Mouse (Mus musculus): ENCODE results near the gene Upf1. TPM values are rescaled to one million over a fixed set of nuclear protein-coding genes. Genes with fewer than 3 reads are reported as not detected.

Upf1 gene
- total RNA-seq (2021), result 10 to 100 TPM; 49.1 to 51.4 TPM
- long read RNA-seq, experiment 1, full-length matches to known transcripts, result 14 of 37 reads
- long read RNA-seq, experiment 1, partial matches to known transcripts, result 18 of 37 reads
- long read RNA-seq, experiment 1, other reads (novel, unspliced or antisense), result 5 of 37 reads
- long read RNA-seq, experiment 2, full-length matches to known transcripts, result 41 of 69 reads
- long read RNA-seq, experiment 2, partial matches to known transcripts, result 16 of 69 reads
- long read RNA-seq, experiment 2, other reads (novel, unspliced or antisense), result 12 of 69 reads

DNA sequence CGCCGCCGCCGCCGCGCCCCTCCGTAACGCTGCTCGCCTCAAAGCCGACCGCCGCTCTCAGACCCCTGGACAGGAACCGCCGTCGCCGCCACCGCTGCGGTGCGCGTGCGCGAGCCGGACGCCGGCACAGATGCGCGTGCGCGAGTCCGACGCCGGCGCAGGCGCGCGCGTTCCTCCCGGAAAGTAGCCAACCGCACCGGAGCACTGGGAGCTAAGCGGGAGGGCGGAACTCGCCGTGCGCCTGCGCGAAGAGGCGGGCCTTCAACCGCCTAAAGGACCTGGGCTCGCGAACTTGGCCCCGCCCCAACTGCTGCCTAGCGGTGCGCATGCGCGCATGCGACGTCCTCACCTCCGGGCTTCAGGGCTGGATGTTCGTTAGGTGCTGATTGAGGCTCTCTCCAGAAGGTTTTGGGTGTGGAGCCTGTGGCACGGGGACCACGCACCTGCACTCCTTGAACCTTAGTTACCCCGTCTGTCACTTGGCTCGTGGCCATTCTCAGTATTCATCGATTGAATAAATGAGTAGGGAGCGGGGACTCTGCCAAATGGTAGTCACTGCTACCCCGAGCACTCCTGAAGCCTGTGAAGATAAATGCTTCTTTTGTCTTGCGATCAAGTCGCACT, at the start of gene Upf1:
Upf1 (minus strand) TSS at position 85 of the 624 bp plus-strand sequence.
- peak; percentile 100 for DNase-seq

- no peak for DNase-seq
Observed at GRCm38 (mm10) chr8:70397611-70398563, 44.8 kb upstream of the Upf1 start.

DNA sequence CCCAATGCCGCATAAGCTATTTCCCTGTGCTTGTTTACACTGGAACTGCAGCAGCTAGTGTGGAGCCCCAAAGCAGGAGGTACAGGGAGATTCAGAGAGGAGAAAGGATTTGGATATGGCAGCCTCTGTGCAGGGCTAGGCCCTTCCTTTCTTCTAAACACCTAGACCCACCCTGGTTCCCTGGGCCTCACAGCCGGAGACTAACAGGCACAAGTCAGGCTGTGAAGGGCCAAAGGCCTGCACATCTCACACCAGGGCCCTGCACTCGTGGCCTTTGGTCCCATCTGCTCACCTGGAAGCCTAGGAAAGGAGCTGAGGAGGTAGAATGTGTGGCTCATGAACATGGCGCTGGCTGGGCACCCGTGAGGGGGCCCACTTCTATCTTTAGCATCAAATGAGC, 43.1 kb upstream of the Upf1 start:
- DNase-seq, result no peak

DNA sequence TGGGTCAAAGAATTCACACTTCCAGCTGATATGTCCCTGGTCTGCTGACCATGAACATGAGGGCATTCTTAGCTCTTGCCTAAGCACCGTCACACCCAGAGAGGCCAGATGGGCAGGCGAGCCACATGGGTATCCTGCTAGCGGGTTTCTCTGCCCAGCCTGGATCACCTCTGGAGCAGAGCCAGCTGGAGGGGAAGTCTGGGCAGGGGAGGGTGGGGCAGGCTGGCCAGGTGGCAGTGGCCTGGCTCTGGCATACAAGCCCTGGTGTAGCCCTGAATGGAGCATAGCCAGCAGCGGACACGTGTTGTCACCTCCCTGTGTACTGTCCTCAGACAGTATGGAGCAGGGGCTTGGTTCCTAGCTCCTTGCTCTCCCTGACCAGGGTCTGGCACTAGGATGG, 42.6 kb upstream of the Upf1 start:
- DNase-seq, result peak; percentile 68

DNA sequence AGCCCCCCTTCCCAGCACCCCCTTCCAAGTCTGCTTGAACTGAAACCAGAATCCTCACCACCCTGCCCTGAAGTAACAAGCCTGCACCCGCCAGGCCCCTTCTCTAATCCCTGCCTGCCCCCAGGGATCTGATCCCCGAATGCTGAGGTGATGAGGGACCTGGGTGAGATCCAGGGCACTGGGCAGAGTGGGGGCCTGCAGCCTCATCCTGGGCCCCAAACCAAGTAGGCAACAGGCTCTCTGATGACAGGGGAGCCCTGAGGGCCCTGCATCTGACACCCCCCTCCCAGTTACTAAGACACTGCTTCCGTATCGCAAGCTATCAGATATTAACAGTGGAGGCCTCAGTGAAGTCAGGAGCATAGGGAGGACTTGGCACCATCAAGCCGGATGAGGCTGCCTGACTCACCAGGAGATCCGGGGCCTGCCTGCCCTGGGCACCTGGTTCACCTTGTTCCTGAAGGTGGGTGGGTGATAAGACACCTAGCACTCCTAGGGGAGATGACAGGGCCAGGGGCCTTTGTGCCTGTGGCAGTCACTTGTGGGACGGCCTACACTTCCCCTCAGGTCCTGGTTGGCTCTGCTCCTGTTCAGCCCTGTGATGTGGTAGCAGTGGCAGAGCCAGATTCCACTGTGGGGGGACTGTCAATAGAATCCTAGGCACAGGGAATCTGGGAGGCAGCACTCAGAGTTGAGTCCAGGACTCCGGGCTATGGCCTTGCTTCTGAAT, 41.4 kb upstream of the Upf1 start:
- DNase-seq, result no peak

GRCm38 (mm10) chr8:70393087-70393486, 40.0 kb upstream of the Upf1 start:
- DNase-seq, result no peak

- DNase-seq, result peak; percentile 51
Observed at GRCm38 (mm10) chr8:70389678-70390077, 36.6 kb upstream of the Upf1 start.

GRCm38 (mm10) chr8:70383287-70383686, 30.2 kb upstream of the Upf1 start:
- peak; percentile 85 for DNase-seq

DNA sequence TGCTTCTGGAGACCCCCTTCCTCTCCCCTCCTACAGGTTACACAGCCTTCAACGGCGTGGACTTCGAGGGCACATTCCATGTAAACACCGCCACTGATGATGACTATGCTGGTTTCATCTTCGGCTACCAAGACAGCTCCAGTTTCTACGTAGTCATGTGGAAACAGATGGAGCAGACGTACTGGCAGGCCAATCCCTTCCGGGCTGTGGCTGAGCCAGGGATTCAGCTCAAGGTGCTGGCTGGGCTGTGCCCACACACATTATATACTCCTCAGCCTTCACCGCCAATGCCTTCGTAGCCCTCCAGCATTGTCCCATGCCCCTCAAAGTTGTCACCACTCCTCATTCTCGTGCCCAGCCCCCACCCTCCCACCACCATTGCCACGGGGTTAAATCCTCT, 27.0 kb upstream of the Upf1 start:
- no peak for DNase-seq

- DNase-seq, result no peak
Observed at GRCm38 (mm10) chr8:70377049-70377448, 24.0 kb upstream of the Upf1 start.

DNA sequence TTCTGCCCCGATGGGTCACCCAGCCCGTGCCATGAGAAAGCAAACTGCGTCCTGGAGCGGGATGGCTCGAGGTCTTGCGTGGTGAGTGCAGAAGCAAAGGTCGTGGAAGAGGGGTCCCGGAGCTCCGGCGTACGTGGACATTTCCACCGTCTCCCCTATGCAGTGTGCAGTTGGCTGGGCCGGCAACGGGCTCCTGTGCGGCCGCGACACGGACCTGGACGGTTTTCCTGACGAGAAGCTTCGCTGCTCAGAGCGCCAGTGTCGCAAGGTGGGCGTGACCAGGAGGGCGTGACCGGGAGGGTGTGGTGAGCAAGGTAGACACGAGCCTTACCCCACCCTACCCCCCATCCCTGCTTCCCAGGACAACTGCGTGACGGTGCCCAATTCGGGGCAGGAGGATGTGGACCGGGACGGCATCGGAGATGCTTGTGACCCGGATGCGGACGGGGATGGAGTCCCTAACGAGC, 23.2 kb upstream of the Upf1 start:
- no peak for DNase-seq

DNA sequence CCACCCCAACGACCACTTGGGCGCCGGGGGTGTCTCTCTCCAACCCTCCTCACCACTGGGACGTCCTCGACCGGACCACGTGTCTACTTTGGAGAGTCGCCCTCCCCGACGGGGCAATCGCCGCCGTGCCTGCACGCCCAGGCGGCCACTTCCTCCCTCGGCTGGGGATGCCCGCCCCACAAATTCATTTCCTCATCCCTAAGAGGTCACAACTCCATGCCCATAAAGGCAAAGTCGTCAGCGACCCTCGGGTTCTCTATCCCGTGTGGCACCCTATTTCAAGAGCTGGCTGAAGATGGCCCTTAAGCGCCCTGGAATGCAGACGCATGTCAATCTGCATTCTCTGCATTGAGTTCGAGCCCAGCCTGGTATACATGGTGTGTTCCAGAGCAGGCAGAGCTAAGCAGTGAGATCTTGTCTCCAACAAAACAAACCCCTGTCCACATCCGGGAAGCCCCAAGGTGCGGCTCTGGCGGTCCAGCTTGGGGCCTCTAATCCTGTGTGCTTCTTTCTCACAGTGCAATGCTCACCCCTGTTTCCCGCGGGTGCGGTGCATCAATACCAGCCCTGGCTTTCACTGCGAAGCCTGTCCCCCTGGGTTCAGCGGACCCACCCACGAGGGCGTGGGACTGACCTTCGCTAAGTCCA, 22.3 kb upstream of the Upf1 start:
- DNase-seq, result no peak

DNA sequence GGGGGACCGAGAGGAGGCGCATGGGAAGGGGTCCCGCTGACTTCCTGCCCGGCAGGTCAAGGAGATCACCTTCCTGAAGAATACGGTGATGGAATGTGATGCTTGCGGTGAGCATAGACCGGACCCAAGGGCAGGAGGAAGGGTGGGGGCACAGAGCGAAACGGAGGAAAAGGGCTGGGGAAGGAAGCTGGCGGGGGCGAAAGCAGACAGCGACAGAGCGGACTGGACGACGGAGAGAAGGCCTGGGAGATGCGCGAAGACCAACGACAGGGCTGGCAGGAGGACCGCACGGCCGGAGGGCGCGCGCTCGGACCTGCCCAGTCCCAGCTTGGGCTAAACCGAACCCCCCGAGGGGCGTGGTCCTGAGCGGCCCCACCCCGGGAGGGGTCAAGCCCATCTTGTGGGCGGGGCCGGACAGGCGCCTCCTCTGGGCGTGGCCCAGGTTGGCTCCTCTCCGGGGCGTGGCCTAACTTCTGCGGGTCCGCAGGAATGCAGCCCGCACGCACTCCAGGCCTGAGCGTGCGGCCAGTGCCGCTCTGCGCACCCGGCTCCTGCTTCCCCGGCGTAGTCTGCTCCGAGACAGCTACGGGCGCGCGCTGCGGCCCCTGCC, 21.3 kb upstream of the Upf1 start:
- peak; percentile 85 for DNase-seq

DNA sequence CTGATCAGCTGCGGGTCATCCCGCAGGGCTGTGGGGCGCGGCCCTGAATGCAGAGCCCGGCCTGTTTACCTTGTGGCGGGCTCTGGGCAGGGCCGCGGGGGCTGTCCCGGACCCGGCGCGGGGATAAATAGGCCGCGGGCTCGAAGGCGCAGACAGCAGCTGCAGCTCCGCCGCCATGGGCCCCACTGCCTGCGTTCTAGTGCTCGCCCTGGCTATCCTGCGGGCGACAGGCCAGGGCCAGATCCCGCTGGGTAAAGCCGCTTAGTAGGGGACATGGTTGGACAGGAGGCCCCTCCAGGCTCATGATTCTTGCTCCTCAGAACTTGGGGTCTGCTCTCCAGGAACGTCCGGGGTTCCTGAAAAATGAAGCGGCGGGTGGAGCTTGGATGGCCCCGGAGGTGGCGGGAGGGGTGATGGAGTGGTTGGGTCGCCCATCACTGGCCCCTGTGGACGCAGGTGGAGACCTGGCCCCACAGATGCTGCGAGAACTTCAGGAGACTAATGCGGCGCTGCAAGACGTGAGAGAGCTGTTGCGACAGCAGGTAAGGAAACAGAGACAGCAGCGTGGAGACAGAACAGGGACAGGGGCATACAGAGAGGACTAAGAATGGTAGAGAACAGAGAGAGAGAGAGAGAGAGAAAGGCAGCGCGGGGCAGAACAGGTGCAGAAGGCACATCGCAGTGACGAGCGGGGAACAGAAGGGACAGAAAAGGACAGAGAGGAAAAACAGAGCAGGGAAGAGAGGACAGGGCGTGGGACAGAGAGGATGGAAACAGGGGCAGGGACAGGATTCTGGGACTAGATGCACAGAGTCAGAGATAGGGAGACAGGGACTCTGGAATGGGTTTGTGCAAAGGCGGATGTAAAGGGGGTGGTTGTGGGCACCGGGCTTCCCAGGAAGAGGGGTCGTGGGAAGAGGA, 20.6 kb upstream of the Upf1 start, which contains the start of gene Comp:
Comp (plus strand) TSS at position 162 of the 921 bp plus-strand sequence.
- no peak for DNase-seq

DNA sequence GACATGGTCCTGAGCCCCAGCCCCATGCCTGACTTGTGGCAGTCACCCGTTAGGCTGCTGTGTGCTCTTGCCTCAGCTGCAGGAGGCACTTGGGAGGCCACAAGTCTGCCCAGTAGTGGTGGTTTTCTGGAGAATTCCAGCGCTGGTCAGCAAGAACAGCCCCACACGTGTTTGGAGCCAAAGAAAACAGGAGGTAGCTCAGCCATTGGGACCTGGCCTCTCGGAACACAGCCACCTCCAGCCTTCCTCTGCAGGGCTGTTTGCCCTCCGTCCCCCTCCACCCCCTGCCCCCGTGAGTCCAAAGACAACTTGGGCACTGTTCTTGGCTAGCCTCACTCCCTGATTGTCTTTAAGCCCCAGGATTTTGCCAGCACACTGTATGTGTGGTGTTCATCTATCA, 18.9 kb upstream of the Upf1 start:
- DNase-seq, result peak; percentile 26

DNA sequence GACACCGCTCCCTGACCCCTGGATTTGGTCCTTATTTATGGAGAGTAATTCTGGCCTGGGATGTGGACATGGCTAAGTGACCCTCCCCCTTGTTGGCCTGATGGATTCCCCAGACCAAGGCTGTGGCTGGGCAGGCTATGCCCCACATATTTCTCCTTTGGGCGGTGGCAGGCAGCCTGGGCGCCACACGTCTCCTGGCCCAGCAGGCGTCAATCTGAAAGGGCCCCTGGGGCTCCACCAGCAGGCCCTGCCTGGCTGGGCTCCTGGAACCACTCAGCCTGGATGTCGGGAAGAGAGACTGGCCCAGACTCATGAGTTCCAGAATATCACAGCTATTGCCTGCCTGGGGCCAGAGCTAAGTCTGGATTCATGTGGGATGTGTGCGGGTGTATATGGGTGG, 17.4 kb upstream of the Upf1 start:
- DNase-seq, result peak; percentile 56

GRCm38 (mm10) chr8:70366588-70366987, 13.5 kb upstream of the Upf1 start:
- no peak for DNase-seq

GRCm38 (mm10) chr8:70364066-70364465, 11.0 kb upstream of the Upf1 start:
- peak; percentile 77 for DNase-seq

GRCm38 (mm10) chr8:70361484-70362032, 8.5 kb upstream of the Upf1 start:
- peak; percentile 59 for DNase-seq

DNA sequence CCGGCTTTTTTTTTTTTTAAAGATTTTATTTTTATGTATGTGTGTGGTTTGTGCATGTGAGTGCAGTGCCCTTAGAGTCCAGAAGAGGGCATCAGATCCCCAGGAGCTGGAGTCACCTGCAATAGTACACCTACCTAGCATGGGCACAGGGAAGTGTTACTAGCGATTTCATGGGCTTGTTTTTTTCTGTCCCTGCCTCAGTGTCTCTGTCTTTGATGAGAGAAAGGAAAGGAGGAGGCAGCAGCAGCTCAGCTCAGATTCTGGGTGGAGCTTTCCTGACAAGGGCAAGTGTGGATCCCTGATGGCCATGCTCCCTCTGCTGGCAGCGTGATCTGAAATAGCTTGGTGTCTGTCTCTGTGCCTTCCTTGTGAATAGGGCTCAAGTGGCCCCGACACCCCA, 7.7 kb upstream of the Upf1 start:
- peak; percentile 35 for DNase-seq

Data from adrenal gland, postnatal 10 days (tissue).